Mouse (Mus musculus) C2C12 (cell line): ENCODE measurements around the gene Slc48a1.

Experiments
- CEBPB ChIP-seq: IDR thresholded peaks from one replicate; pipeline ENCODE4 v1.6.1; 2011; ENCODE audit warnings: low read depth, mild to moderate bottlenecking, control low read depth, moderate library complexity
- CTCF ChIP-seq: IDR thresholded peaks from one replicate; pipeline ENCODE4 v1.5.1; 2011; ENCODE audit not compliant: control insufficient read depth, insufficient read depth, insufficient read length
- FOSL1 ChIP-seq: IDR thresholded peaks from one replicate; pipeline ENCODE4 v1.8.0; 2011; ENCODE audit warnings: mild to moderate bottlenecking, low read length; ENCODE audit not compliant: poor library complexity, insufficient read depth, severe bottlenecking
- MAX ChIP-seq: IDR thresholded peaks from one replicate; pipeline ENCODE4 v1.6.1; 2011; ENCODE audit warnings: mild to moderate bottlenecking, control low read depth
- MYOD1 ChIP-seq: IDR thresholded peaks from one replicate; pipeline ENCODE4 v1.6.1; 2011; ENCODE audit warnings: low read depth; ENCODE audit not compliant: control insufficient read depth, insufficient read length
- MYOG ChIP-seq: IDR thresholded peaks from one replicate; pipeline ENCODE4 v1.6.1; 2011; ENCODE audit not compliant: control insufficient read depth, insufficient read length; ENCODE audit errors: extremely low read depth
- USF1 ChIP-seq: IDR thresholded peaks from one replicate; pipeline ENCODE4 v1.6.1; 2011; ENCODE audit warnings: low read depth, mild to moderate bottlenecking, control low read depth, moderate library complexity

GRCm38 (mm10) chr15:97781961-97782748 lies 3.8 kb downstream of the Slc48a1 start:
- TF ChIP-seq CTCF: no peak
- TF ChIP-seq USF1: no peak
- no peak for TF ChIP-seq FOSL1
- TF ChIP-seq MAX: no peak
- peak; percentile 26 for TF ChIP-seq MYOD1
- no peak for TF ChIP-seq CEBPB
- TF ChIP-seq MYOG: no peak
